Mouse (Mus musculus): ENCODE data around the gene Nbea.
"Not testable (repeated sequence)": the region's sequence is repeated elsewhere in the genome, so short reads cannot be mapped to it uniquely, and the experiment has no call there.

The Nbea gene

DNA sequence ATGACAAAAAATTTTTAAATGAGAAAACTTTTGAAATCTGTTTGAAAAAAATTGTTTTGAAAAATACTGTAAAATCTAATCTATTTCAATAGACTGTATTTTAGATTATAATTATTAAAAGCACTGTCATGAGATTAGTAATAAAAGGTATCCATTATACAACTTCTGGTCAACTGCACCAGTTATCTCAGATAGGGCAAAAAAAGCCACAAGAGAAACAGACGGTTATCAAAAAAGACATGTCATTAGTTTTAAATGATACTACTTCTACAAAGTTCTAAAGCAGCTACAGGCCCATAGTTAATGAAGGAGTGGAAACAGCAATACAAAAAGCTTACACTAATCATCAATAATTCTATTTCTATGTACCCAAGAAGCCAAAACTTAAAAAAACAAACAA, 144.0 kb downstream of the Nbea start:
- DNase-seq (ENCODE audit: inconsistent ontology term) = no peak

DNA sequence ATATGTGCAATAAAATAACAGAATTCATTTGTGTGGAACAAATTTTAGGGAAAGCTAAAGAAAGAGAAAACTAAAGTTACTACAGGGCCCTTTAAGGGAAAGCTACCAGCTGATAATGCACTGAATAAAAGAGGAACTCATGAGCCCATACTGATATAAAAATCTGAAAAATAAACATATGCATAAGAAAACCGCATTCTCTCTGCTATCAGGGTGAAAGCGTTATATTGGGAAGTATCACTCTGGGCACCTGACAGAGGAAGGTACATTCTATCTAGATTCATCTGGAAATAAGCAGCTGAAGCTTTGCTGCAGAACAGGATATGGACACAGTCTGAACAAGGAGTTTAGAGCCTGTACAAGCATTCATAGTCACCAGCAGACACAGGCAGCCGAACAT, 148.9 kb downstream of the Nbea start:
- no peak for DNase-seq (ENCODE audit: inconsistent ontology term)

DNA sequence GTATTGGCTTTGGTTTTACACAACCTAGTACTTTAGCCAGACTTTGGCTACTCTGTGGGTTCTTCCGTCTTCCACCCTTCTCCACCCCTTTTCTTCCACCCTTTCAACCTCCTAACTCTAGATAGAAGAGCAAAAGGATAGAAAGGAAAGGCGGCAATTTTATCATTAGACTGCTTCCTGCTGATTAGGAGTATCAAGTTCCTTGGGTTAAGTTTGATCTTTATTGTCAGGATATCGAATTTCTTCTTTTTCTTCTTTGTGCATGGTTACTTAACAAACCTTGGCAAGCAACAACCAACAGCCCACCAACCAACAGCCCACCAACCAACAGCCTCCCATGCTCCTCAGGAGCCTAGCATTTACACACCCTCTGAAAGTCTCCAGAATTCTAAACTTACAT, 165.0 kb downstream of the Nbea start:
- DNase-seq (ENCODE audit: inconsistent ontology term) = no peak

DNA sequence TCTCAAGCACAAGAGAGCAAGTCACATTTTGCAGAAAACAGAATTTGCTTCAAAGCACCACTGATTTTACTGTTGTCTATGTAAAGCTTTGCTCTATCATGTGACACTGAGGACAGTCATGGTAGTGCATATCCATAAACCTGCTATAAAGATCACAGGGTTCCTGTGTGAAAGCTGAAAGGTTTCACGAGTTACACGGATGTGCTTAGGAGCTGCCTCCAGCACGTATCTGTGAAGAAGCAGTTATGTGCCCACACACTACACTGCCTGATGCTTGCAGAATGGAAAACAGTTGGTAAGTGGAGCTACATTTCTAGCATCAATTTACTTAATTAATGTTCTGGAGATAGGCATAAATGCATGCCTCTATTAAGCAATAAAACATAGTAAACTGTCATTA, 172.4 kb downstream of the Nbea start:
- DNase-seq (ENCODE audit: inconsistent ontology term) = no peak

DNA sequence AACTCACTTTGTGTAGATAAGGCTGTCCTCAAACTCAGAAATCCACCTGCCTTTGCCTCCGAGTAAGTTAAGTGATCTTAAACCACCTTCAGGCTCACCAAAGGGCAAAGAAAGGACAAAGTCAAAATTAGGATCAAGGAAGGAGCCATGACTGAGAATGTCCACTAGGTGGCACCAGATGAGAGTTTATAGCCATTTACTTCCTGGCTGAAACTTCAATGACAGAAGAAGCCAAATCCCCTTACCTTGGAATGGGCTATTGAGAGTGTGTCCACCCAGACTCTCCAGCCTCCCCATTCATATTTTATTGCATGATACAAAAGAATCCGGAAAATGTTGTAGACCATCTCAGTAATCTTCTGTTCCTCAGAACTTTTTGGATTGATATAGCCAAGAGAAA, 175.5 kb downstream of the Nbea start:
- DNase-seq (ENCODE audit: inconsistent ontology term) = peak; percentile 12

DNA sequence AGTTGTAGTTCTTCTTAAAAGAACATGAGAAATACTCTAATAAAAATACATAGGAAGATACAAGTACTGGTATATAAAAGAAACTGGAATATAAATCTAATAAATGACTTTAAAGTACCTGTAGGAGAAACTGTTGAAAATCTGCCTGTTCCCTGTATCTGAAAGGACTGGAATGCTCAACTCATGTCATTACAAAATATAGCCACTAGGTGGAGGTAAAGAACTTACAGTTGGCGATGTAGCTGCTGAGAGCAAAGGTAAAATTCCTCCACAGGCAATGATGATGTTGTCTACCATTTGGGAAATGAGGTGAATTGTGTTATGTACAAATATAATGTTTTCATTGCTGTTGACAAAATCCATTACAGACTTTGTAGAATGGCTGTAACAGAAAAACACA, 183.2 kb downstream of the Nbea start:
- DNase-seq (ENCODE audit: inconsistent ontology term) = peak; percentile 30

DNA sequence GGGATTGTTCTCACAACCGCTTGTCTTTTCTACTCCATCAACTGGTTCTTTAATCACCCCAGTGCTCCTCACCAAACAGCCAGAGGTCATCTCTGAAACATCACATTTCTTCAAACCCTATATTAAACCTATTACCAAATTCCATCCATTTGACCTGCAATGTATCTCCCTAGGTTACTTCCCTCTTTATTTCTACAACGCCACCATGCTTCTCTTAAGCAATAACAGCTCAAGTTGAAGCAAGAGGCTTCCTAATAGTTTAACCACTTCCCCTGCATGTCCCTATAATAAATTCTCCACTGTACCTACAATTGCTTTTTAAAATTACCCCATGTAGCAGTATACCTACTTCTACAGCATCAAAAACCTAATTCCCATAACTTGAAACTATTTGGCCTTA, 205.1 kb downstream of the Nbea start:
- no peak for DNase-seq (ENCODE audit: inconsistent ontology term)

DNA sequence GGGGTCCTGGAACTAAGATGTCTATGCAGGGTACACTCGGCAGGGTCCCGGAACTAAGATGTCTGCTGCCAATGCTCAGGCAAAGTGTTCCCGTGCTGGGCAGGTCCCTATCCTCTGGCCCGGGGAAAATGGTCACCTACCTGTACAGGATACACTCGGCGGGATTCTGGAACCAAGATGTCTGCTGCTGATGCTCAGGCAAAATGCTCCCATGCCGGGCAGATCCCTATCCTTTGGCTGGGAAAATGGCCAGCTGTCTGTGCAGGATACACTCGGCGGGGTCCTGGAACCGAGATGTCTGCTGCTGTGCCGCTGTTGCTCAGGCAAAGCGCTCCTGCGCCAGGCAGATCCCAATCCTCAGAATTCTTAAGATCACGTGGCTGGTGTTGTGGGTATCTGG, 206.5 kb downstream of the Nbea start:
- DNase-seq (ENCODE audit: inconsistent ontology term) = not testable (repeated sequence)

DNA sequence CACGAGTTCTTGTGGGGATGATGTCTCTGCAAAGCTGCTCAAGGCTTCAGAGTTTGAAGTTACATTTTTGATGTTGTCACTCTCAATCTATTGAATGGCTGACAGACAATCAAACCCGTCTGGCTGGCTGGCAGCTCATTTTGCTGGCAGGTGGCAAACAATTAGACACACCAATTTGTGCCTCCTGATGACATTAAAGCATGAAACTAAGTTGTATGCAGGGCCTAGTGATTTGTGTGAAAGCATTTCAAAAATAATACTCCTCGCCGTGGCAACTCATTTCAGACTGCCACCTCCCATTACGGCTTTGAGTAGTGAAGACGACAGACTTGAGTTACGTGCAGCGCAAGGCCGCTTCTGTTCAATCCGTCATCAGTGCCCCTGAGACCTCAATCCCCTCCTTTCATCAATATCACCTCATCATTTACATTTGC, 217.8 kb downstream of the Nbea start:
- DNase-seq (ENCODE audit: inconsistent ontology term) = no peak

DNA sequence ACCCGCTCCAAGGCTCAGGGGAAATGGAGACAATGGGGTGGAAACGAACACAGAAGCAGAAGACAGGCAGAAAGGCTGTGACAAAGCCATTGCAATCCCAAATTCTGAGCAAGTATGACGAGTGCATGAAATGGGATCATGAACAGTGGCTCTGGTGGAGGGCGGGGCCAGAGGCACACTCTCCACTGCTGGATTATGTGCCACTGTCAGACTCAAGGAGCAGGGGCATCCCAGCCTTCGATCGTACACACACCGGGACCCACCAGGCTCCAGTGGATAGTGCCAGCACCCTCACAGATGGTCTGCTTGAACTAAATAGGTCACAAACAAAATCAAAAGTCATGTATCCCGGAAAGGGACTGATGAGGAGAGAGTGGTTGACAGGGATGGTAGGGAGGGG, 220.5 kb downstream of the Nbea start:
- no peak for DNase-seq (ENCODE audit: inconsistent ontology term)

DNA sequence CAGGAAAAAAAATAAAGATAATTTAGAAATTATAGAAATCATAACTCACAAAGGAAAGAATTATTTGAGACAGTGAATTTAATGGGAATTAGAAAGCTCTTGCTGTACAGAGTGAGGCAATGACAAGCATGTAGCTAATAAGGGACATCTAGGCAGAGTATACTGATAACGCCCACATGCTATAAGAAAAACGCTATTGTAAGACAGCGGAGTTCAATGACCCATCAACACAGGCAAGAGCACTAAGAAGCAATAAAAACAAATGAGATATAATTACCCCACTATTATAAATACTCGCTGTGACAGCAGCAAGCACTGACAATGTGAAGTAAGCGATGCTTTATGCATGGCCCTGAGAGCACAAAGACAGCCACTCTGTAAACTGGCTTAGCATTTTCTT, 233.5 kb downstream of the Nbea start:
- no peak for DNase-seq (ENCODE audit: inconsistent ontology term)

DNA sequence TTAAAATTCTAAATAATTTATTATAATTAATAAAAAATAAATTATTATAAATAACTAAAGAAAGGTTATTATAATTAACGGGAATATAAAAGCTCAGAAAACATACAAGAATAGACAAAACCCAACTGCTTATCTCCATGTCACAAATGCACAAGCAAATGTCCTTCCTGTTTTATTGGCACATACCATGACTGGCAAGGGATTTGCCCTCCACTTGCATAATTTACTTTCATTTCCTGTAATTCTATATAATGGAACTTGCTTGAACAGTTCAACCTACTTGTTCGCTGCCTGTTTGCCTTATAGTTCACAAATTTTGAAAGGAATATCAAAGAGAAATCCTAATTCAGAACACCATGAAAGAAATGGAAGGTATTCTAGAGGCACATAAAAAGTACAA, 234.4 kb downstream of the Nbea start:
- no peak for DNase-seq (ENCODE audit: inconsistent ontology term)

DNA sequence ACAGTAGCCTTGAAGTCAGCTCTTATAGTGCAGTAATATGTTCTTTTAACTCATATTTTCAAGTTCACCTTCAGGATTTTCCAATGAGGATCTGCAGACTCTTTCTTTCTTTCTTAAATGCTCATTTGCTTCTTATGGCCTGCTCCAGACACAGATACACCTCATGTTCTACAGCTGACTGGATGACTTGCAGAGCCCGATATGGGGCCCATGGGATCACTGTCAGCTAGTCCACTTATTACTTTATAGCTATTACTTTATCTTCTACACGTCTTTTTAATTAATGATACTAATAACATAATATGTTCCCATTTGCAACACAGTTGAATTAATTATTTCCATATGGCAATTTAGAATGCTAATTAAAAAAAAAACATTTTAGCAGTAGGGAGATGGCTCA, 256.2 kb downstream of the Nbea start:
- no peak for DNase-seq (ENCODE audit: inconsistent ontology term)

DNA sequence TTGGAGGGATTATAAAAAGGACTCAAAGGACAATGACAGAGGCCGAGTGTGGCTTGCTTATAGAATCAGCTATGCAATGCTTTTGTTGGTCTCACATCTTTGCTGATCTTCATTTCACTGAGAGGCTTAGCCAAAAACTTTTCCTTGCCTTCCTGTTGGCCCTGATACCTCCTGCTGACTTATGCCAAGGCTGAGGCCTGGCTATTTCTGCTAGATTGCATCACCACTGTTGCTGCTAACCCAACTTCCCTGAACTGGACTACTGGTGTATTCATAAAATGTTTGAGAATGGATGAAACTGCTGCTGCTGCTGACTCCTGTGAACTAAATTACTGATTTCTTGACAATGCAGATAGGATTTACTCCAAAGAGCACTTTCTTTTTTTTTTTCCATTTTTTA, 274.2 kb downstream of the Nbea start:
- DNase-seq (ENCODE audit: inconsistent ontology term) = no peak

DNA sequence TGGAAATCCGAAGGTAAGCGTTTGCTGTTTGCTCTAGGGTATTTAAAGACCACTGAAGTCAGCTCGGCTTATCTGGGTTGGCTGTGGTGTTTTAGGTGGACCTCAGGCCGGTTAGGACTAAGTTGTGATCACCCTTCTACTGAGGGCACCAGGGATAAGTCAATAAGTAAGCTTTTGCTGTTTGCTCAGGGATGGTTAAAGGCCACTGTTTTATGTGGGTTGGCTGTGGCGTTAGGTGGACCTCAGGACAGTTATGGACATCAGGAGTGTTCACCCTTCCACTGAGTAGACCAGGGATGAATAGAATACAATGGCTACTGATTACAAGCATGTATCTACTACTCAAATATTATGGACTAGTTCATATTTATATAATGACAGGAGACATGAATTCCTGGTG, 292.9 kb downstream of the Nbea start:
- DNase-seq (ENCODE audit: inconsistent ontology term) = no peak

DNA sequence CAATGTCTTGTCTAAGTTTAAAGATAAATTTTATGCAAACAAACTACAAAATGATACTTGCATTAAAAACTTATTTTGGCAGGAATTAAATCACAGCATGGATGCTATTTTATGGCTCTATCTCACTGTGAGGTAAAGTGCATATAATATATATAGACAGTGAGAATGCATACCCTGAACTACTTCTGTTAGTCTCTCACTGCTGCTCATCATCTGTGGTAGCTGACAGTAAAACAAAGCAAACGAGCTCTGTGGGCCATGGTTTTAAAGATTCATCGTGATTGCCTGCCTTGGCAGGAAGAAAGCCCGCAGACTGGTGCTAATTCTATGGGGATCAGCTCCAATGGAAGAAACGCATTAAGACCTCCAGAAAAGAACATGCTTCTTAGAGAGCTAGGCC, 294.3 kb downstream of the Nbea start:
- no peak for DNase-seq (ENCODE audit: inconsistent ontology term)

DNA sequence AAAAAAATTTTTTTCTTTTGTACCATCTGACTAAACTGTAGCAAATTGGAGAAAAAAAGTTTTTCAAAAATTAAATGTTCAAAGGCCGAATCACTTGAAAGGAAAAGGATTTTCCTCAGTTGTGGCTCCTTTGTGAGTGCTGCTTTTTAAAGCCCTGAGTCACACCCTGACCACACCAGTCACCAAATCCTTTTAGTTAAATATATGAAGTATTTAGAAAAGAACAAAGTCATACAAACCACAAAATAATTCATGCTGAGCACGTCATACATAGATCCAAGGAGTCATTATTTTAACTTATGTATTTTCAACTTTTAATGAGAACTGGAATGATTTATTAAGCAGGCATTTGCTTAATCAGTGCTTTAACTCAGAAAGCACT, 295.7 kb downstream of the Nbea start:
- peak; percentile 59 for DNase-seq (ENCODE audit: inconsistent ontology term)

DNA sequence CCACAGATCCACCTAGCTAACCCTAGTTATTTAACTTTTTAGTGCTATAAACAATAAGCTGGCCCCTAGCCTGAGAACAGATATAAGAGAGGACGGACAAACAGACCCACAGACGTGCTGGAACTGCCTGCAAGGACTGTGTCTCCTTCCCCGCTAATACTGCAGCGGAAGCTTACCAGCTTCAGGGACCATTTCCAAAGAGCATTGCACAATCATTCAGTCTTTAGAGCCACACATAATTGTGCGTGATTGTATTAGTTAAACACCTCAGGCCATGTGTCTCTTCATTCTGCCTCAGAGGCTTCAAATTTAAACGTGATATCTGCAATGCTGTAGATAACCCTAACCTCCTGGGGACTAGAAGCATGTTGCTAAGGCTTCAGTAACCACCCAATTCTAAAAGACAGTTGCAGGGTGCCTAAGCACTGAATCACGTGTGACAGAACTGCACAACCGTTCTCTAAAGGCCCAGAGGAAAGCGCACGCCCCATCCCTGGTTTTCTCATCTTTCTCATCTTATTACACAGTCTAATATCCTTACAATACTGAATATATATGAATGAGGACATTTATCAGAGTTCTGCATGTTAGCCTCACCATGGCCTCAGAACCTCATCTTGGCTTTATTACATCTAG, 296.2 kb downstream of the Nbea start:
- no peak for DNase-seq (ENCODE audit: inconsistent ontology term)

DNA sequence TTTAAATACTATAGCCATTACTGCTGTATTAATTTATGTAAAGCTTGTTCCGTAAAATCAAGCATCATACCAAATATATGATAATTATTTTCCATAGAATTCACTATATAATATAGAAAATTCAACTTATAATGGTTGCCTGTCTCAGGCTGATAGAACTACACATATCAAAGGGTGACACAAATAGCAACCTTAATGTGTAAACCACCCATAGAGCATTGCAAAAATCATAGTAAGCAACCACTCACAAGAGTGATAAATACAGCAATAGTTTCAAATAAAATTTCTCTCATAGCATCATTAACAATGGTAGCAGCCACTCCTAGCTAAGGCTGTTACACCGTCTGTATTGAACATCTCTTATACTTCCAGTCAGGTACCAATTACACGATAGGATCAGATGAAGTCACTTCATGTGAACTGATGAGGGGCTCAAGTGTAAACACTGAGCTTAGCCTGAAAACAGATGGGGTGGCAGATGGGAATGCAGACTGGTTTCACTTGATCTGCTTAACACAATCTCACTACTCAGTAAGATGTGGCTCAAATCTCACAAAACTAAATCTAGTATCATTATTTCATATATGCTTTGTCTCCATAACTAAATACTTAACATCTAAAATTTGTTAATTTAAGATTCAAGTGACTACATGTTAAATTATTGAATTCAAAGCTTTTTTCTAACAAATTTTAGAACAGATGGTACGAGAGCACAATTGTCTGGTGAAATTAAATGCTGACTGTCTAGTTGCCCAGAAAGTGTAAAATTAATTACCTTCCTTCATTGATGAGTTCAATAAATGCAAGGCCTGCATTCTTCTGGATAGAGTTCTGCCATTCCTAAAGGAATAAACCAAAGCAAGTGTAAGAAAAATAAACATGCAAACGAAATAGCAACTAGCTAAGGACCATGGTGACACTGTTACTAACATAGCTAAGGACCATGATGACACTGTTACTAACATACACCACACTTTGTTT, 310.3 kb downstream of the Nbea start:
- no peak for DNase-seq (ENCODE audit: inconsistent ontology term)

DNA sequence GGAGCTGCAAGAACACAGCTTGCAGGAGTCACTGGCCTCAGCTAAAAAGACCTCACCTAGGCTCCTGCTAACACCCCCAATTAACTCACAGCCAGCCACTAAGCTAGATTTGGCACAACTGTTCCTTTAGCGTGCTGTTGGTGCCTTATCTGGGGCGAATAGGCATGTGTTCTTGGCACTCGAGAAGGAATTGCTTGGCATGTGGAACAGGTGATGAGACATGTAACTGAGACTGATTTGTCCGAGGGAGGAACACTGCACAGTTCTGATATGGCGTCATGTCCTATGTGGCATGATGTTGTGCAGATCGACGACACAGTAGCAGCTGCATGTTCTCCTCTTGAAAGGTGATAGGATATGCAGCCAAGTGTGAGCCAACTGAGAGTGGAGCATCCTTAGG, 331.0 kb downstream of the Nbea start:
- no peak for DNase-seq (ENCODE audit: inconsistent ontology term)

DNA sequence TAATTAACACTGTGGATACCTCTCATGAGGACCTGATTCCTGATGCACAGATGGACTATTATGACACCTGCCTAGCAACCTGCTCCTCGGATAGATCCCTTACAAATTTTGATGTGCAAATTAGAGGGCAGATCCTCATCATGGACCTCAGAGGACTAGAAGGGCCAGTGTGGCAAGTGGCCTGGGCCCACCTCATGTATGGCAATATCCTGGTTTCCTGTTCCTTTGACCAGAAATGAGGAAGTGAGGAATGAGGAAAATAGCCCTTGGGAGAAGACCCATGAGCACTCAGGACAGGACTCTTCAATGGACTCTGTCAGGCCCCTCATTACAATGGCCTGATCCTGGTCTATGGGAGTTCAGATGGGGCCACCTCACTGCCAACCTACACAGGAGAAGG, 336.4 kb downstream of the Nbea start:
- DNase-seq (ENCODE audit: inconsistent ontology term) = no peak

DNA sequence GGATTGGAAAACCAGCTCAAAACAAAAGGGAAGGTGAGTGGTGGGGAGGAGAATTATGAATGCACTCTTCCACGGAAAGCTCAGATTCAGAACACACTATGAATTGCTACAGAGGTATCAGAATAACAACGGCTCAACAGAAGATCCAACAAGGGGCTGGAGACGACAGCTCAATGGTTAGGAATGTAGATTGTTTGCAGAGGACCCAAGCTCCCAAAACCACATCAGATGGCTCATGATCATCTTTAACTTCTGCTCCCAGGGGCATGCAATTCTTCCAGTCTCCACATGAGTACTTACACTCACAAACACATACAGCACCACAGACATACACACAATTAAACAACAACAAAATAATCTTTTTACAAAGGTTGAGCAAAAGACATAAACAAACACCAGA, 346.3 kb downstream of the Nbea start:
- peak; percentile 16 for DNase-seq (ENCODE audit: inconsistent ontology term)

DNA sequence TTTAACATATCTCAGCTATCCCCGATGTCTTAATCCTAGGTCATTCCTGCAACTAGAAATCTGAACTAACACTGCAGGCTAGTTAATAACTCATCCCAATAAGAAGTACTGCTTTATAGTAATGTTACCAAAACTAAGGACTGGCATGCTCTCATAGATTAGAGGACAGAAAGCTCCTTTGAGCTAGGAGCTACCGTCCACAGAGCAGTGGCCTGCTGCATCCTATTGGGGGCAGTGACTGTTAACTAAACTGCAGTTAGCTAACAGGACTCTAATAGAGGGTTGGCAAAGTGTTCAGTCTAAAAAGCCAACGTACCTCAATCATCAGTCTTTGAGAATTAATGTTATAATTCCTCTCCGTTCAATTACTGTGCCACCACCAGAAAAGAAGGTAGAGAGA, 348.3 kb downstream of the Nbea start:
- no peak for DNase-seq (ENCODE audit: inconsistent ontology term)

Measured in Muller cell, postnatal 12 days (primary cell).